Mouse (Mus musculus): ENCODE results near the gene Pfkp.

Gene Pfkp

GRCm38 (mm10) chr13:6648669-6649233 is at the start of gene Pfkp:
Gene Pfkp (minus strand): TSS chr13:6648777.
- DNase-seq (ENCODE audit: low spot score in 2 of 2), result peak; percentile 96 to 97

GRCm38 (mm10) chr13:6690607-6691006 is 42.0 kb upstream of the Pfkp start:
- no peak for DNase-seq (ENCODE audit: low spot score in 2 of 2)

DNA sequence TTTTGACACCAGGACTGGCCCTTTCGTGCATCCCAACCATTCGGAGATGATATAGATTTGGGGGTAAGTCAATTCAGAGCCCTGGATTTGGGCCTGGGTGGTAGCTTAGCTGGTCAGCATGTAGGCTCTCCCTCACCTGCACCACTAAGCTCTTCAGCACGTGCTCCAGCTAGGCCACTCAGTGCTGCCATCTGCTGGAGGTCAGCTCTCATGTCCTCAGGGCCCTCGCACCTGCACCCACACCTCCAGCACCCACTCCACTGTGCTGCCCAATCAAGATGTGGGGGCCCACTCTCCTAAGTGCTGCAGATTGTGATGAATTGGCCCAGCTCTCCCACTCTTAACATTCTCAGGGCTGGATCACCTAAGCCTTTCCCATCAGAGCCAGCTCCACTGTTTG is 41.4 kb upstream of the Pfkp start:
- no peak for DNase-seq (ENCODE audit: low spot score in 2 of 2)

DNA sequence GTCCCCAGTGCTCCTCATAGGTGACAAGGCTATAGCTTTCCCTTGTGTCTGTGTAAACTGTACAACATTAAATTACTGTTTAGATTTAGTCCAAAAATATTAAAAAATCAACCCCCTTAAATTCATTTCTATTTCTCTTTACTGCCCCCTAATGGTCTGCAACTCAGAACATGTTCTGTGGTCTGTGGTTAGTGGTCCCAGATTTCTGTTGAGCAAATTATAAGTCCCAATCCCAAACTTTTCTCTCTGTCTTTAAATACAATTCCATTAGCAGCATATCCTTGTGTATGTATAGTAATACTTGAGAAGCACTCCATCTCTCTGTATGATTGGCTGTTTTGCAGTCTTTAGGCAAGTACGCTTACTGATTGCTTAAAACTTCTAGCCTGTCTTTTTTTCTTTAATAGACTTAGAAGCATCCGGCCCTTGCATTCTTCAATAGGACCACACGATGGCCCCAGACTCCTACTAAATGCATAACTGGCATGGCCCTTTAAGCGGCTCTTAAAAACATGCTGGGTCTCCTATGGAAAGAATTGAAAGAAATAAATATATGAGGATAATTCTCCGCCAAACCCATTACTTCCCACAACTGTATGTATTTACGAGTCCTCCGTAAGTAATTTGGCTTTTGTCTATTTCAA is 40.3 kb upstream of the Pfkp start:
- DNase-seq (ENCODE audit: low spot score in 2 of 2), result peak; percentile 74 to 75

DNA sequence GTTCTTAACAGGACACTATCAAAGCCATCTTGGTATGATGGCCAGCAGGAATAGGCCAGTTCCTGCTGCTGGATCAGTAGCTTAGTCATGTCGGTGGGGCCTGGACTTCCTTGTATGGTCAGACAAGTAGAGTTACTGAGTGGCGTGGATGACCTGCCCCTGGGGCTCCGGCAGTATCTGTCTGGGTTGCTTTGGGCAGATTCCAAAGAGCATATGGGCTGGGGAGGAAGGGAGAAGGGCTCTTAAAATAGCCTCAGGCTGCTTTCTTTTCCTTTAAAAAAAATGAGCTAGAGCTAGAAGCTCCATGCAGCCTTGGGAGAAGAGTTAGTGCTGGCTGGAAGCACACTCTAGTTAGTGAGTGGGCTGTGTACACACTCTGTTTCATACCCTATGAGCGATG is 18.3 kb upstream of the Pfkp start:
- DNase-seq (ENCODE audit: low spot score in 2 of 2), result peak; percentile 32 to 51

- DNase-seq (ENCODE audit: low spot score in 2 of 2), result no peak
Measured at GRCm38 (mm10) chr13:6665506-6665905, 16.9 kb upstream of the Pfkp start.

- no peak for DNase-seq (ENCODE audit: low spot score in 2 of 2)
Measured at GRCm38 (mm10) chr13:6664216-6664615, 15.6 kb upstream of the Pfkp start.

- DNase-seq (ENCODE audit: low spot score in 2 of 2), result peak; percentile 62 to 74
Measured at GRCm38 (mm10) chr13:6659314-6659713, 10.7 kb upstream of the Pfkp start.

GRCm38 (mm10) chr13:6657300-6657699 is 8.7 kb upstream of the Pfkp start:
- DNase-seq (ENCODE audit: low spot score in 2 of 2), result peak; percentile 50 to 69

GRCm38 (mm10) chr13:6649542-6649941 is 965 bp upstream of the Pfkp start:
- no peak for DNase-seq (ENCODE audit: low spot score in 2 of 2)

- peak; percentile 60 to 62 for DNase-seq (ENCODE audit: low spot score in 2 of 2)
Measured at GRCm38 (mm10) chr13:6647992-6648668, 447 bp downstream of the Pfkp start.

DNA sequence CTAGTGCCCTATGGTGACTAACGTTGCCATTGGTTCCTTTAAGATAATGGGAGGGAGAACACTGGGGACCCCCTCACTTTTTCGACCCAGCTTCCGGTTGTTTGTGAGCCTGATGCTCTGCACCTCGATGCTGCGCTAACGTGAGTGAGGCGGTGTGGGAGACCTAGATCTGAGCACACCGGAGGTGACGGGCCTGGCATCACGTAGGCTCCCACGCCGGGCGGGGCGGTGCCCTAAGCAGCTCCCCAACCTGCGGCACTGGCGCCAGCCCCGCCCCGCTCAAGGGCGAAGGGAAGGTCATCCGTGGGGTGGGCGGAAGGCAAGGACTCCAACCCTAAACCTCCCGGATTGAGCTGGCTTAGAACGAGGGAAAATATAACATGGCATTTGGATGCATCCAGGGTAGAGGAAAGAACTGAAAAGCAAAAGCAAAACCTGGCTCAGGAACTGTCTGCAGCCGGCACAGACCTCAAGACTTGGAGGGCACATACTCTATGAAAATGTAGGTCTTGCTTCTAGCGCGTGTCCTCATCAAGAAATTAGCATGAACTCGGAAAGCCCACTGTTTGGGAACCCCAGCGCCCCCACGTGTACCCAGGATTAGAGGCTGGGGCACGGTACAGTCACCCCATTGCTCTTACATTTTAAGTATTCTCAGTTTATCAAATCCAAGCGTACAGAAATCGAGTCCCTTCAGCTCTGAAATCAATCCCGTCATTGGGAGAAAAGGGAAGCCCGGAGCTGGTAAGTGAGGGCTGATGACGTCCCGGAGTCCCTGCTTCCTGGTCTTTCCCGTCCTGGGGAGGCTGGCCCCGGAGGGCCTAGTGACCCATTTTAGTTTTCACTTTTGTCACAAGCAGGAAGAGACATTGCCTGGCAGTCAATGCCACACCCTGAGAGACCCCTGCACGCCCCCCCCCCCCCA is 1.2 kb downstream of the Pfkp start:
- peak; percentile 70 to 80 for DNase-seq (ENCODE audit: low spot score in 2 of 2)

DNA sequence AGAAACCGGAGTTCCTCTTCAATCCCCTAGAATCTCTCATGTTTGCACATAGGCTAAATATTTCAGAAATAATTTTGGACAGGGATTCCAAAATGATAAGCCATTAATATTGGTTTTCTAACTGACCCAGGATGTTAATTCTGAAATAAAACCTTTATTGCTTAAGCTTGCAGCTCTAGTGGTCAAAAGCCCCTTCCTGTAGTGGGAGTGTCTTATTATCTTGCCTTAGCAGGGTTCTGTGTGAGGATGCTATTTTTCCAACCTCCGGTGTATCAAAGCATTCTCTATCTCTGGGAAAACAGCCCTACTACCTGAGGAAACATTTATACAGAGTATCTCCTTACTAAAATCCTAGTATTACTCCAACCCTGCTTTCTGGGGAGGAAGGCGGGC is 1.9 kb downstream of the Pfkp start:
- no peak for DNase-seq (ENCODE audit: low spot score in 2 of 2)

DNA sequence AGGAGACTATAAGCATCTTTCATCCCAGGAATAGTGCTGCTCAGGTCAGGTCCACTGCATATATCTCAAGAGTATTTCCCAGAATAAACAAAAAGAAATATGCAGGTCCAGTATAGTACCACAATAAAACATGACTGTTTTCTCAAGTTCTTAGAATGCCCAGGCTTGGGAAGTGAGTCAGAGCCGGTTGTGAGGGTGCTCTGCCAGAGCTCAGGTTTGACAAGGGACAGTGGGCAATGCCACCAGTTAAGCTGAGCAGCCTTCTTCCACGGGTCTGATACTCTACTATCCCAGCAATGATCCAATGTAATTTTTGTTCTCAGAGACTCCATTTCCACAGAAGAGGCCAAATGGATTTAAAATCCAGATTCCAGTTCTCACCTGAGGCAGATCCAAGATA is 2.3 kb downstream of the Pfkp start:
- no peak for DNase-seq (ENCODE audit: low spot score in 2 of 2)

- no peak for DNase-seq (ENCODE audit: low spot score in 2 of 2)
Measured at GRCm38 (mm10) chr13:6643968-6644367, 4.6 kb downstream of the Pfkp start.

GRCm38 (mm10) chr13:6643026-6643425 is 5.6 kb downstream of the Pfkp start:
- DNase-seq (ENCODE audit: low spot score in 2 of 2), result no peak

- no peak for DNase-seq (ENCODE audit: low spot score in 2 of 2)
Measured at GRCm38 (mm10) chr13:6642453-6642852, 6.1 kb downstream of the Pfkp start.

DNA sequence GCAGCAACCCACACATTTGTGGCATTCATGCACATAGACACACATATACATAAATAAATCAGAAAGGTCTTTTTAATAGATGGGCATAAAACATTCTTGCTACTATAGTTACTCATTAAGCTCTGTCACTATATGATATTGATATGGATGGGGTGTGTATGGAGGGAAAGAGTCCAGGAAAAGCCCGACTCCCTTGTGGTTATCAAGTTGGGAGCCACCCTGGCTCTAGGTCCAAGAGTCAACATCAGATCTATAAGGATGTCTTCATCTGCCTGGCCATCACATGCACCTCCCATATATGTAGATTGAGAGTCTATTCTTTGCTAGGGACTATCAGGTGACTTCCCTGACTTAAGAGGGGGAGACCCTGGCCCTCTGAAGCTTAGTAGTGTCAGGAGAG is 7.1 kb downstream of the Pfkp start:
- no peak for DNase-seq (ENCODE audit: low spot score in 2 of 2)

DNA sequence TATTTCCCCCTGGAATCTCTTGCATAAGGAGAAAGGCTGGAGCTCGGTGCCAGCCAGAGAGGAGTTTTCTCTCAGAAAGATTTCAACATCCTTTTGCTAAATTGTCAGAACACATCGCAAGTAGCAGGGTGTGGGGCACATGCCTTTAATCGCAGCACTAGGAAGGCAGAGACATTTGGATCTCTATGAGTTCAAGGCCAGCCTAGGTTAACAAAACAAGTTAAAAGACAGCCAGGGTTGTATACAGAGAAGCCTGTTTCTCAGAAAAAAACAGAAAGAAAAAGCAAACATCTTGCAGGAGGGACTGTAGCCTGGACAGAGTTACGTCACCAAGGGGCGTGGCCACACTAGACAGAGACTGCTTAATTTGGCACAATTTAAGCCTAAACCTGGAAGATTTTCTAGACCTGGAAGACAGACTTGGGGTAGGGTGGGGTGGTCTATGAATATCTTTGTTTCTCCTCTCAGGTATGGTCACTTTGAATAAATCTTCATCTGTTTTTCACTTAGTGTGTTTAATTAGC is 9.0 kb downstream of the Pfkp start:
- no peak for DNase-seq (ENCODE audit: low spot score in 2 of 2)

GRCm38 (mm10) chr13:6638976-6639375 is 9.6 kb downstream of the Pfkp start:
- no peak for DNase-seq (ENCODE audit: low spot score in 2 of 2)

DNA sequence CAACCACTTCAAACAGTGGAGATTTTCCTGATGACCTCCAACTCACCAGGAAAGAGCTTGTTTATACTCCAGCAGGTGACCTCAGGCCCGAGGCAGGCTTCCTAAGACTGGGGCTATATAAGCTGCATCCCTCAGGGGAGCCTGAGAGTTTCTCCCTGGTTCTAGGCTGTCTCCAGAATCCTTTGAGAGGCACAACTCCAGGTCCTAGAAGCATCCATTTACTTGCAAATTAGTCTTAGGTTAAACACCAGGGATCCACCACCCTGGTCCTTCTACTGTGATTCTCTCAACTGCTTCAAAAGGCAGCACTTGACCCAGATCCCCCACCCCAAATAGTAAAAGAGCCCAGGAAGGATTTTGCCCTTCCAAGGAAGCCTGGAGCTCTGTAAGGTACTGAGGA is 10.2 kb downstream of the Pfkp start:
- DNase-seq (ENCODE audit: low spot score in 2 of 2), result no peak

DNA sequence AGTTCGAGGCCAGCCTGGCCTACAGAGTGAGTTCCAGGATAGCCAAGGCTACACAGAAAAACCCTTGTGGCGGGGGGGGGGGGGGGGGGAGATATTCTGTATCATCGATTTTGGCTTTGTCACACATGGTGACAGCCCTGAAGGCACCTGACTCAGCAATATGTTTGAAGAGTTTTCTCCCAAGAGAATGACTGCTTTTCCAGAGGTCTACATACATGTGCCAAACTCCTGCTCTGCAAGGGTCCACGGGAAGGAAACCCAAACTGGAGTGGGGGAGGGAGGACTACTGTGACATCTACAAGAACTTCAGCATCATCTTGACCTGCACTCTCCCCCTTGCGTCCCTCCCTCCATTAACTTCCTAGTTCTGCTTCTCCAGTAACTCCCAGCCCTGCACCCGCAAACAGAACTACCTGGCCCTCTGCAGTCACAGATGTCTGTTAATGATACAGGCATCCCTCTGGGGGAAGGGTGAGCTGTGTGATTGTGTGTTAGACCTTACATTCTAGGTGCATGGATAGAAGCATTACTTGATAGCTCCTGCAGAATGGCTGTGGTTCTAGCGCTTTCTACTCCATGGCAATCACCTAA is 10.9 kb downstream of the Pfkp start:
- no peak for DNase-seq (ENCODE audit: low spot score in 2 of 2)

Measured in right cerebral cortex, postnatal 10 days (tissue).